Mouse (Mus musculus): ENCODE data around the gene Hibadh.

DNA sequence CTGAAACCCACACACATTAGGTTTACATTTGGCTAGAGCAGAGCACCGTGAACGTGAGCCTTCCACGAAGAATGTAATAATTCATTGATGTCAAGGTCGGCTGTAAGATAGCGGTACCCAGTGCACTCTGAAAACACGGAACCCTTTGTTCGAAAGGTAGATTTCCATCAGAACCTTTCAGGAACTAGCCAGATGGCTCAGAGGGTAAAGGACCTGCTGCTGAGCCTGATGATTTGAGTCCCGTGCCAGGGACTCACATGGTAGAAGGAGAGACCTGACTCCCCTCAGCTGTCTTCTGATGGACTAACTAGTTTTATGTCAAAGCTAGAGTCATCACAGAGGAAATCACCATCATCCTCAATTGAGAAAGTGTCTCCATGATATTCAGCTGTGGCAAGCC, 31.6 kb upstream of the Hibadh start:
- TF ChIP-seq CTCF (IDR thresholded peaks at IDR 0.05; ENCODE audit: low read depth) (no peak), EP300 (optimal IDR thresholded peaks at IDR 0.05) (no peak)

All from stomach, postnatal 0 days (tissue).